Mouse (Mus musculus) forebrain, embryonic 13.5 days (tissue): ENCODE measurements at regions not wholly inside any gene's neighbourhood (a gene's known extent, or its start where the extent isn't known, plus 50 kb on each side); places are given as distances from the start of the nearest gene placed in this dataset.

Source experiments
- ATAC-seq: fragments of 200-750 bp; cut with Nextera tagmentation; 2 replicates; pipeline ENCODE4 v1.8.0; 2017
- H3K27ac ChIP-seq: fragments of 300-500 bp; sonication (generic); 2 replicates; pipeline ENCODE4 v1.5.1; 2015; ENCODE audit warnings: inconsistent platforms, mild to moderate bottlenecking, moderate library complexity
- H3K27me3 ChIP-seq: fragments of 300-500 bp; sonication (generic); 2 replicates; pipeline ENCODE4 v1.6.1; 2015; ENCODE audit warnings: mild to moderate bottlenecking, inconsistent platforms
- H3K36me3 ChIP-seq: fragments of 300-500 bp; sonication (generic); 2 replicates; pipeline ENCODE4 v1.6.1; 2015; ENCODE audit warnings: mild to moderate bottlenecking, inconsistent platforms; ENCODE audit not compliant: poor library complexity, severe bottlenecking
- H3K4me1 ChIP-seq: fragments of 300-500 bp; sonication (generic); 2 replicates; pipeline ENCODE4 v1.6.1; 2015; ENCODE audit warnings: inconsistent platforms
- H3K4me2 ChIP-seq: fragments of 300-500 bp; sonication (generic); 2 replicates; pipeline ENCODE4 v1.6.1; 2015; ENCODE audit warnings: inconsistent platforms, mild to moderate bottlenecking, moderate library complexity
- H3K4me3 ChIP-seq: fragments of 300-500 bp; sonication (generic); 2 replicates; pipeline ENCODE4 v1.5.1; 2015; ENCODE audit warnings: mild to moderate bottlenecking, inconsistent platforms
- H3K9ac ChIP-seq: fragments of 300-500 bp; sonication (generic); 2 replicates; pipeline ENCODE4 v1.6.1; 2015; ENCODE audit warnings: mild to moderate bottlenecking, inconsistent platforms
- H3K9me3 ChIP-seq: fragments of 300-500 bp; sonication (generic); replicated peaks from 2 replicates; pipeline ENCODE4 v1.6.1; 2016; ENCODE audit warnings: inconsistent platforms
- WGBS: fragments of 180-500 bp; shearing (Covaris S2); methylation state at CpG from one replicate; pipeline ENCODE4 v1.1.7; 2015; 5-methylcytosine and 5-hydroxymethylcytosine counted together

- no peak for ATAC-seq
- no peaks in the 10 kb centered on the region for H3K36me3 ChIP-seq
- no peaks in the 10 kb centered on the region for H3K27me3 ChIP-seq
- WGBS: 51% methylated on average over 2 of the region's 2 CpGs
- no peak overlapping the region for H3K9ac ChIP-seq
- H3K9me3 ChIP-seq: no peaks in the 10 kb centered on the region
- H3K4me2 ChIP-seq: no peak overlapping the region
- H3K4me1 ChIP-seq: no peaks in the 10 kb centered on the region
- H3K27ac ChIP-seq: no peak overlapping the region
- H3K4me3 ChIP-seq: no peak overlapping the region
Observed at GRCm38 (mm10) chr3:62801044-62801443, 196.1 kb upstream of the Gpr149 start.

DNA sequence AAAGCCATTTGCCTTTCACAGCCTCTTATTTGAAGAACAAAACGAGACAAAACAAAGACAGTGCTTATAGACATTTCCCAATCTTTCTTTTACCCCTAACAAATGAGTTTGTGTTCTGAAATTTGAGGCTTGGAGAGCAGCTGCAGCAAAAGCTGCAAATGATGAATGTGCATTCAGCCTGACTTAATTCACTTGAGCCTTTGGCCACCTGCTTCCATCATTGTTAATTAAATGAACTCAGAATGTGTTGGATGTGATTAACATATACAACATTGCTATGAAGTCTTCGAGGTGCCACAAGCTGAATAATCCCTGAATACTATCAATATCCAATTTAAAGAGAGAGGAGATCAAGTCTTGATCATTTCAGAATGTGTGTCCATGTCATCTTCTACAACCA lies 181.3 kb upstream of the Gpr149 start:
- ATAC-seq: peak; percentile 81
- no peaks in the 10 kb centered on the region for H3K27me3 ChIP-seq
- H3K36me3 ChIP-seq: no peaks in the 10 kb centered on the region
- 0 out of 2 replicates have a peak, but pooled peaks cover 6% of the 10 kb centered on the region for H3K4me1 ChIP-seq
- no peak overlapping the region for H3K27ac ChIP-seq
- H3K4me2 ChIP-seq: no peak overlapping the region
- WGBS: 4% methylated on average over 2 of the region's 2 CpGs
- H3K4me3 ChIP-seq: no peak overlapping the region
- H3K9me3 ChIP-seq: no peaks in the 10 kb centered on the region; the same call in 1 of the 2 replicates
- H3K9ac ChIP-seq: no peak overlapping the region
